Mouse (Mus musculus) C2C12 (cell line): ENCODE results near the gene Nid2.

ENCODE experiments used
- CEBPB ChIP-seq: IDR thresholded peaks from one replicate; pipeline ENCODE4 v1.6.1; 2011; ENCODE audit warnings: low read depth, mild to moderate bottlenecking, control low read depth, moderate library complexity
- CTCF ChIP-seq: IDR thresholded peaks from one replicate; pipeline ENCODE4 v1.5.1; 2011; ENCODE audit not compliant: control insufficient read depth, insufficient read depth, insufficient read length
- MAX ChIP-seq: IDR thresholded peaks from one replicate; pipeline ENCODE4 v1.6.1; 2011; ENCODE audit warnings: mild to moderate bottlenecking, control low read depth
- MYOD1 ChIP-seq: IDR thresholded peaks from one replicate; pipeline ENCODE4 v1.6.1; 2011; ENCODE audit warnings: low read depth; ENCODE audit not compliant: control insufficient read depth, insufficient read length
- USF1 ChIP-seq: IDR thresholded peaks from one replicate; pipeline ENCODE4 v1.6.1; 2011; ENCODE audit warnings: low read depth, mild to moderate bottlenecking, control low read depth, moderate library complexity

DNA sequence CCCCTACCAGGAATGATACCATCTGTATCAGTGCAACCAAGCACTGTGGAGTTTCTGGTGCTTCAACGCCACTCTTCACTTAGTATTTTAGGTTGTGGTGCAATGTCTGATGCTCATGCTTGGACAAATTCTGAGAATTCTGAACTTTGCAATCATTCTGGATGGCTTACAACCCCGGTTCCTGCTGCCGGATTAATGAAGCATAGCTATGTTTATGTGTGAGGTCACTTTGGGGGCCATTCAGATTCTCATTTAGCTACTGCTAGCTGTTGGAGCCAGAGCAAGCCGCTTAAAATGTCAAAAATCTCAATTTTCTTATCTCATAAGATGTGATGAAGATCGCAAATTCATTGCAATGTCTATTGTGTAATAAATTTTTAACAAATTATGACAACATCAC is 6.2 kb upstream of the Nid2 start:
- TF ChIP-seq CTCF (no peak), MYOD1 (no peak), USF1 (no peak), MAX (no peak), CEBPB (no peak)
